Mouse (Mus musculus): ENCODE results near the gene Rimbp3.
"Not testable (repeated sequence)": the region's sequence is repeated elsewhere in the genome, so short reads cannot be mapped to it uniquely, and the experiment has no call there.

The Rimbp3 gene

DNA sequence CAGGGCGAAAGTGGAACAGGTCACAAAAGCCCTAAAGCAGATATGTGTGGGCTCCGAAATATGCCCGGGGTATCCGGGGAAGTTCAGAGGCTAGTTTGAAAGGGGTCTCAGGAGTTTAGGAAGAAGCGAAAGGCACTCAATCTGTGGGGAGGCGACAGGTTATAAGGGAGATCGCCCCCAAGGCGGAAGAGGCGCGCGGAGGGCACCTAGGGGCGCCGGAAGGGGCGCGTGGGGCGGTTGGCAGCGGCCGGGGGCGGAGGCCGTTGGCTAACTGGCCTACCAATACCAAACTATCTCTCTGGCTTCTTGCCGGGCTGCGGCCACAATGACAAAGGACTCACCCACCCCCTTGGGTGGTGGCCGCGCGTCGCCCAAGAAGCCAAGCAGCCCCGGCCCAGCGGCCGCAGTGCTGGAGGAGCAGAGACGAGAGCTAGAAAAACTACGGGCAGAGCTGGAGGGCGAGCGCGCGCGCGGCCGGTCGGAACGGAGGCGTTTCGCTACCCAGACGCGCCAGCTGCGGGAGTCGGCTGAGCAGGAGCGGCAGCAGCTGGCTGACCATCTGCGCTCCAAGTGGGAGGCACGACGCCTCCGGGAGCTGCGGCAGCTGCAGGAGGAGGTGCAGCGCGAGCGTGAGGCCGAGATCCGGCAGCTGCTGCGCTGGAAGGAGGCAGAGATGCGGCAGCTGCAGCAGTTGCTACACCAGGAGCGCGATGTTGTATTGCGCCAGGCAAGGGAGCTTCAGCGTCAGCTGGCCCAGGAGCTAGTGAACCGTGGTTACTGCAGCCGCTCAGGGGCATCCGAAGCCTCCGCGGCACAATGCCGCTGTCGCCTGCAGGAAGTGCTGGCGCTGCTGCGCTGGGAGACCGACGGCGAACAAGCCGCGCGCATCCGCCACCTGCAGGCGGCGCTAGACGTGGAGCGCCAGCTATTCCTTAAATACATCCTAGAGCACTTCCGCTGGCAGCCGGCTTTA is at the start of gene Rimbp3:
Rimbp3 (plus strand) TSS at position 215 of the 973 bp plus-strand sequence.
- peak; percentile 93 for DNase-seq (ENCODE audit: low spot score)

- not testable (repeated sequence) for DNase-seq (ENCODE audit: low spot score)
Measured at GRCm38 (mm10) chr16:17165478-17165877, 42.9 kb upstream of the Rimbp3 start.

GRCm38 (mm10) chr16:17167179-17167578 is 41.2 kb upstream of the Rimbp3 start:
- DNase-seq (ENCODE audit: low spot score), result no peak

DNA sequence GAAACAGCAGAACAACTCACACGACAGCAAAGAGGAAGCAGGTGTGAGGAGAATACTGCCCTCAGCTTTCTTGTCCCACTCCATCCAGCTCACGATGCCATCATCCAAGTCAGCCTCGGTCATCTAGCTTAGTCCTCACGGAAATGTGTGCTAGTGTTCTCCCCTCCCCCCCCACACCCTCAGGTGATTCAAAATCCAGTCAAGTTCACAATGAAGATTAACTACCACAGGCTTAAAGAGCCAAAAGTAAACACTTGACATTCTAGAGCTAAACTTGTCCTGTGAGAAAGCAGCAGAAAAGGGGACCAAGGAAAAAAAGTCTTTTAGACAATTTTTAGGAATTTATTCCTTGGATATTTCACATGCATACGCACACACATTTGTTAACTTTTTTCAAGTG is 40.4 kb upstream of the Rimbp3 start:
- DNase-seq (ENCODE audit: low spot score), result no peak

GRCm38 (mm10) chr16:17175765-17176164 is 32.6 kb upstream of the Rimbp3 start:
- no peak for DNase-seq (ENCODE audit: low spot score)

DNA sequence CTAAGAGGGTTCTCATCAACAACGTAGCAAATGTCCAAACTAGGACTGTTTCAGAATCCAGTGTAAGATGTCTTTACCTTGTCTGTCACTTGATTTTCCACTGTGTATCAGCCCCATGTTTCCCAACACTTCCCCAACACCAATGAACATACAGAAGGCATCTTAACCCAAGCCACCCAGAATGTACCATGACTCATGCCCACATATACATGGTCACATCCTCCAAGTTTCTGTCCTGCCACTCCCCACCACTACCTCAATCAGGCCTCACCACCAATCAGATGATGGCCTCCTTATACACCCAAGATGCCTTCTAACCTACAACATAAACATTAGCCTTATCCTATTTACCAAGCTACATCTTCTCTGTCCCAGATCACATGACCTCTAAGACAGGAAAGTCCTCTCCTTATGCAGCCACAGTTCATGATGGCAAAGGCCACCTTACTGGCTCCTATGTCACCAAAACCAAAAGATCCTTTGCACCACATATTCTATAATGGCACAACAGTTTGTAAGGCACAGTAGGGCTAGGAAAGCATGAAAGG is 30.7 kb upstream of the Rimbp3 start:
- DNase-seq (ENCODE audit: low spot score), result no peak

- no peak for DNase-seq (ENCODE audit: low spot score)
Measured at GRCm38 (mm10) chr16:17179706-17180105, 28.7 kb upstream of the Rimbp3 start.

DNA sequence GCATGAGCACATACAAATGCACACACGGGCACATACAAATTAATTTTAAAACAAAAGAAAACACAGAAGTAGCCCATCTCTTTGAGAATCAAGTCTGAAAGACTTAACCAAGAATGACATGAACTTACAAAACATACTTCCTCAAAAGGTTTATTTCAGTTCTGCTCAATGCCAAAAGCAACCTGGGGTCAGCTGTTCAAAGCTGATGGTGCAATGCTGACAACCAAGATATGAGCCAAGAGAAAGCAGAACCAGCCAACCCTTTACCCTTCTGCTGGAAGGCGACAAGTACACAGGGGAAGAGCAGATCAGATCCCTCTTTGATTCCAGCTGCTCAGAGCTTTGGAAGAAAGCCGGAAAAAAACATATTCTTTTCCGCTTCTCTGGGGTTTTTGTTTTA is 27.0 kb upstream of the Rimbp3 start:
- no peak for DNase-seq (ENCODE audit: low spot score)

DNA sequence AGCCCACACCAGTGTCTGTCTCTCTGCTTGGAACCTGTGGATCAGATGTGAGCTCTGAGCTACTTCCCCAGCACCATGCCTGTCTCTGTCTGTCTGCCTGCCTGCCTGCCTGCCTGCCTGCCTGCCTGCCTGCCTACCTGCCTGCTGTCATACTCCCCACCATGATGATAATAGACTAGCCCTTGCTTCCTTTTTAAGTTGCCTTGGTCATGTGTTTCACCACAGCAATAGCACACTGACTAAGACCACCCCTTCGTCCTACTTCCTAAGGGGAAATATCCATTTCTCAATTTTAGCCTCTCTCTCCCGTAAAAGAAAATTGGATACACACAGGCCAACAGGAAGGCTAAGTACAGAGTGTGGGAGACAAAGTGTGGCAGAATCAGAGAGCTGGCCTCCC is 26.3 kb upstream of the Rimbp3 start:
- DNase-seq (ENCODE audit: low spot score), result no peak

- no peak for DNase-seq (ENCODE audit: low spot score)
Measured at GRCm38 (mm10) chr16:17183003-17183402, 25.4 kb upstream of the Rimbp3 start.

DNA sequence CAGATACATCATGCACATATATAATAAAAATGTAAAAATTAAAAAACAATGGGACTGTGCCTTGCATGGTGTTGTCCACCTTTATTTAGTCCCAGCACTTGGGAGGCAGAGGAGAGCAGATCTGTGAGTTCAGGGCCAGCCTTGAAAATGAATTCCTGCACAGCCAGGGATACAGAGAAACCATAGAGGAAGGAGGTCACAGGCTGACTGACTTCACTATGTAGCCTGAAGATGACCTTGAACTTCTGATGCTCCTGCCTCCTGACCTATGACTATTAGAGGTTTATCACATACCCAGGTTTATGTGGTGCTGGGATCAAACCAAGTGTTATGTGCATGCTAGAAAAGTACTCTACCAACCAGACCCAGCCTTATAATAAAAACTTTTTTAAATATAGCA is 22.9 kb upstream of the Rimbp3 start:
- no peak for DNase-seq (ENCODE audit: low spot score)

- DNase-seq (ENCODE audit: low spot score), result no peak
Measured at GRCm38 (mm10) chr16:17193823-17194222, 14.6 kb upstream of the Rimbp3 start.

DNA sequence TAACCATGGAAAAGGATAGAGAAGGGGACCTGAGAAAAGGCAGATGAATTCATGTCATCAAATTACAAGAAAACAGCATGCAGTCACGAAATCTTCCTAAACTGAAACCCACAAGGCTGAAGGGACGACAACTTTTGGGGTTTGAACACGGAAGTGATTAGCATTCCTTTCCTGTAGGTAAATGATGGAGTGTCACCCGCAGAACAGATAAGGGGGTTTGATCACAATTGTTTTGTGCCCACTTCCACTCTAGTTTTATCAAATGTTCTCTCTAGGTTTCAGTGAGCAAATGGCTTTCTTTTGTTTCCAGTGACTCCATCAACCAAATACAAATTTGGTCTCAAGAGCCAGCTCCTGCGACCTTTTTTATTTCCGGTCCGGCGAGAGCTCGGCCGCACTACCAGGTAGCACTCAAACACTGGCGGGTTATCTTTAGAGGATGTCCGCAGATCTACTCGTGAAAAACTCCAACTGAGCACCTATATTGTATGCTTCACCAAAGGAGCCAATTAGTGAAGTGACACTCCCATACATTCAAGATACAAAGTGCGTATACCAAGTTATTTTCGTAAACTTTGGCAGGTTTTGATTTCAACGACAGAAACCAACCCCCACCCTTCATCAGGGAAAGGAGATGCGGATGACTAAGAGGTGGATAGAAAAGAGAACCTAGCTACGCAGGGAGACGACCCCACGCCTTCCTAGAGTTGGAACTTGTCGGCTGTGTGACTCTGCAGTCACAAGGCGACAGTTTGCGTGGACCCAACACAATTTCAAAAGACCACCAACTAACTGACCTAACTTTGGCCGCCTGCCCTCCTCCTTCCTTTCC is 8.1 kb upstream of the Rimbp3 start:
- DNase-seq (ENCODE audit: low spot score), result peak; percentile 28

GRCm38 (mm10) chr16:17200953-17201707 is 7.3 kb upstream of the Rimbp3 start:
- peak; percentile 86 for DNase-seq (ENCODE audit: low spot score)

- DNase-seq (ENCODE audit: low spot score), result peak; percentile 67
Measured at GRCm38 (mm10) chr16:17201977-17202376, 6.4 kb upstream of the Rimbp3 start.

DNA sequence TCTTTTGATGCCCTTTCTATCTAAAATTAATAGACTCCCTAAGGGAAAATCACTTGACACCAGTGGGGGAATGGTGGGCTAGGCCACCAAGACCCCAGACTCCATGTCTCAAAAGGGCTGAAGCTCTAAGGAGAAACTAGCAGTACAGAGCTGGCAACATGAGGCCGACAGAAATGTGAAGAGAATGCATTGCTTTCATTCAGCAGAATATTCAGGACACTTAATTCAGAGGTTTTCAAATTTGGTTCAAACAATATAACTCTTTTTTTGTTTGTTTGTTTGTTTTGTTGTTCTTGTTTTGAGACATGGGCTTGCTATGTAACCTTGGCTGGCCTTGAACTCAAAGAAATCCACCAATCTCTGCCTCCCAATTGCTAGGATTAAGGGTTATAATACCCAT is 5.9 kb upstream of the Rimbp3 start, which contains the start of gene Ube2l3:
Ube2l3 (minus strand) TSS at position 101 of the 400 bp plus-strand sequence.
- DNase-seq (ENCODE audit: low spot score), result no peak

DNA sequence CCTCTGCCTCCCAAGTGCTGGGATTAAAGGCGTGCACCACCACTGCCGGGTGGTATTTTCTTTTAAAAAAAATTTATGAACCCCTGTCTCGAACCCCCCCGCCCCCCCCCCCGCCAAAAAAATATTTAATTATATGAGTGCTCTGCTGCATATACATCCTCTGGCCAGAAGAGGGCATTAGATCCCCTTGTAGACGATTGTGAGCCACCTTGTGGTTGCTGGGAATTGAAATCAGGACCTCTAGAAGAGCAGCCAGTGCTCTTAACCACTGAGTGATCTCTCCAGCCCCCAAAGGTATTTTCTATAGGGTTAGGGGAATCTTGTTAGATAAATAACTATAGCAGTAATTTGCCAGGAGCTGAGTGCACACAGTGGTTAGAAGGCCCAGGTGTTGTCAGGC is 3.4 kb upstream of the Rimbp3 start:
- peak; percentile 66 for DNase-seq (ENCODE audit: low spot score)

- no peak for DNase-seq (ENCODE audit: low spot score)
Measured at GRCm38 (mm10) chr16:17209404-17209960, 1.1 kb downstream of the Rimbp3 start.

DNA sequence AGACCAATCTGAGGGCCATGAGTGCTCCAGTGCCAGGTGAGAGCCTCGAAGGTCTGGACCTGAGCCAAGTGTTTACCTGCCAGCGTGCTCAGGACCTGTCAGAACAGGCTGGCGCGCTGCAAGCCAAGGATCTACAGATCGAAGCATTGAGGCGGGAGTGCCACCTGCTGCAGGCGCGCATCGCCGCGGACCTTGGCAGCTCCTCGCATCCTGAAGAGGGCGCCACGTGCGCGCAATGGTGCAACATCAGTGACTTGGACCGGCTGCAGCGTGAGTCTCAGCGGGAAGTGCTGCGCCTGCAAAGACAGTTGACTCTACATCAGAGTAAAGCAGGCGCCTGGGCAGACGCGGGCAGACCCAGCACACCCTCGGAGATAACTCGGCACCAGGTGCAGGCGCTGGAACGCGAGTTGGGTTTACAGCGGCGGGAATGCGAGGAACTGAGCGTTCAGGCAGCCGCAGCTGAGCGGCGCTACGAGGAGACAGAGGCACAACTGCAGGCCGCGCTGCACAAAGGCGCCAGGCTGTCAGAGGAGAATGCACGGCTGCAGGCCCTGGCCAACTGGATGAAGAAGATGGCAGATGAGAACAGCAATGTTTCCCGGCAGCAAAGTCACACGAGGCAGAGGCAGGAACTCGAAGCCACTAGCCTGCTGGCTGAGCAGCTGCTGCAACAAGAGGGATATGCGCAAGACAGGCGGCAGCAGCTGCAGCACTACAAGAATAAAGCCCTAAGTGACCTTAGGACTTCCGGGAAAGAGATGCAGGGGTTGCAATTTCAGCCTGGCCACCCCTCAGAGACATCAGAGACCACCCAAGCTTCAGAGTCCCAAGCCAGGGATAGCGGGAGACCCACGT is 1.8 kb downstream of the Rimbp3 start:
- DNase-seq (ENCODE audit: low spot score), result no peak

DNA sequence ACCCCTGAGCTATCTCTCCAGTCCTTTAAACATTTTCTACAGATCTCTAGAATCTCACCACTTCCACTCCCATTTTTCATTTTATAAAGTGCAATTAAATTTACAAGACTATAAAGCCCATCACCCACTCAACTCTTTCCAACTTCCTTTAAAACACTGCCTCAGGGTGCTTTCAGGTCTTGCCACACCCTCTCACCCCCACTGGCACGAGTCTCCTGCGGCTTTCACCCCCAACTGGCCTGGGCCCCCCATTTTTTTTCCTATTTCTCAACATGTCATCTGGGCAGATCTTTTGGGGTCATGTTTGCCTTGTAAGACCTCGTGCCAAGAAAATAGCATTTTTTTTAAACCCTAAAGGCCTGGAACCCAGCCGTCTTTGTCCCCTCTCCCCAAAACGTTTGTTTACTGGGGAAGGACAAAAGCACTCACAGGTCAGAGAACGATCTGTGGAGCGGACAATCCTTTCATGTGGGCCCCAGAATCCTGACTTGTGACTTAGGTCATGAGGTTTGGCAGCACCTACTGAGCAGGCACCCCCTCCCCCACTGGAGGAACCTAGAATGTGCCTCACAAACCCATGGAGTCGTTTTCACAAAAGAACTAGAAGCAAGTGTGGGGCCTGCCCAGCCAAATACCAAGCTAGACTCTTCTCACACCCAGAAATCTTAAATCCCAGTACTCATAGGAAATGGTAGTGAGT is 8.7 kb downstream of the Rimbp3 start:
- DNase-seq (ENCODE audit: low spot score), result no peak
